Mouse (Mus musculus): ENCODE measurements at regions not wholly inside any gene's neighbourhood (a gene's known extent, or its start where the extent isn't known, plus 50 kb on each side); places are given as distances from the start of the nearest gene placed in this dataset.

DNA sequence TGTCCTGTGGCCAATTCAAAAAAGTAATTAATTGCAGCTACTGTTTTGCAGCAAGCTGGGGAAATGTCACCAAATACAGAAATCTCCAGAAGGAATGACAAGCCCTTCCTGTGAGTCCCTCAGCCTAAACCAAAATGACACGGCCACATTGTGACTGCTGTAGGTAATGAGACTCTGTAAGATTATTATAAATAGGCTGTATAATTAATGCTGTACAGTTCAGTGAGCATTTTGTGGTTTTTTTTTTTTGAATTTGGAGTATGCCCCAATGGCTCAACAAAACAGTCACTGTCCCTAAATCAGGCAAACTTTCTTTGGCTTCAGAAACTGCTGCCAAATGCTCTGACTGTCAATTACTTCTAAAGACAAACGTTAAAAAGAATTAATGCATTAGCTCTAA, 615.9 kb upstream of the Sema6d start:
- no peak for DNase-seq (ENCODE audit: inconsistent age in 2 of 2, low spot score in 1 of 2)

DNA sequence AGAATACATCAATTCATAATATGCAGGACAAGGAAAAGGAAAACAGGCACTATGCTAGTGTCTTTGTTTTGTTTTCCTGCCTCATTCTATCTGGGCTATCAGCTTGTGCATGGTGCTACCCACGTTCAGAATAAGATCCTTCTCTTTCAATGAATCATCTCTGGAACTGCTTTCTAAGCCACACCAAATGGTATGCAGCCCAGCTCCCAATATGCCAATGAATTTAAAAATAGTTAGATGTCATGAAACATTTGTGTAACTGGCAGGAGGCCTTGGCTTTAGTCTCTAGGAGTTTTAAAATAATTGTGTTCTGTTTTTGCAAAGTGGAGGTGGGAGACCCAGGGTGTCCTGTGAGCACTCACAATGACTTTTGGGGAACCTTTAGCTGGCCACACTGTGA, 603.1 kb upstream of the Sema6d start:
- no peak for DNase-seq (ENCODE audit: inconsistent age in 2 of 2, low spot score in 1 of 2)

DNA sequence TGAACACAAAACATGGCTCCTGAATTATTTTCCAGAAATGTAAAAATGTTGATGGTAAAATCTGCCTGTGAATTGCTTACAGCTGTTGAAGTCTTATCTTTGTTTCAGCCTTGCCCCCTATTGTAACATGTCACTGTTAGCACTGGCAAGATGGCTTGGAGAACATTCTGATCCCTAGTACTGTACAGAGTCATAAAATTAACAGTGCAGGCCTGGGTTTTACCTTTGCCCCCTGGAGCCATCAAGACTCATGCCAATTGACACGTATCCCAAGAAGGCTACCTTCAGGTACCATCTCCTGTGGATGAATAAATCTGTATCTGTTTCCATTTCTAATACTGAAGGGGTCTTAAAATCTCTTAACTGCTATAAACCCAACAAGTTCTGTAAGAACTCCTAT, 583.6 kb upstream of the Sema6d start:
- no peak for DNase-seq (ENCODE audit: inconsistent age in 2 of 2, low spot score in 1 of 2)

DNA sequence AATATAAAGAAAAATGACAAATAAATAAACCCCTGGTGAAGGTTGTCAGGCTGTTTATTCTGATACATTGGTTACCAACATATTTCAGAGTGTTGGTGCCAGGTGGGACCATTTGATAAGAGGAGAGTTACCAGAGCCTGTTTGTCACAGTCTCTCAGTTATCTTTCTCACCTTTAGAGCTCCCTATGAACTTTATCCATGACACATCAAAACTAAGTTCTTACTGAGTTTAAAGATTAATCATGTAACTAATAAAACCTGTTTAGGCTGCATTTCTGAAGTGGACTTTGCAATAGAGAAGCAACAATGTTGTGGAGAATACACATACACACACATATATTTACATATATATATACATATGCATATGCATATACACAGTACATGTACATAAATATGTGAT, 582.7 kb upstream of the Sema6d start:
- no peak for DNase-seq (ENCODE audit: inconsistent age in 2 of 2, low spot score in 1 of 2)

DNA sequence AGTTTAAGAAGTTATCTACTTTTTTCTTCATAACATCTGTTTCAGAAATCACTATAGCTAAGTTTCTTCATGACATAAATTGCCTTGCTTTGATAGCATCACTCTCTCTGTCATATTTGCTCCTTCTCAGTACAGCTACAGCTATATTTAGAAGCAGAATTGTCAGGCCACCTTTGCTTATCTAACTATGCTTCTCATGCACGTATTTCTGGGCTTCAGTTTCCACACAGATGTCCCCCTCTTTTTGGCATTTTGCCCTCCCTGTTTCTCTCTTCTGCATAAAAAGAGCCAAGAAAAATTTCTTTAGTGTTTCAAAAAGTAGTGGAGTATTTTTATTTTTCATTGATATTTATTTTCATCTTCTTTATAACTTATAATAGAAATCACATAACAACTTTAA, 560.9 kb upstream of the Sema6d start:
- DNase-seq (ENCODE audit: inconsistent age in 2 of 2, low spot score in 1 of 2), result no peak

DNA sequence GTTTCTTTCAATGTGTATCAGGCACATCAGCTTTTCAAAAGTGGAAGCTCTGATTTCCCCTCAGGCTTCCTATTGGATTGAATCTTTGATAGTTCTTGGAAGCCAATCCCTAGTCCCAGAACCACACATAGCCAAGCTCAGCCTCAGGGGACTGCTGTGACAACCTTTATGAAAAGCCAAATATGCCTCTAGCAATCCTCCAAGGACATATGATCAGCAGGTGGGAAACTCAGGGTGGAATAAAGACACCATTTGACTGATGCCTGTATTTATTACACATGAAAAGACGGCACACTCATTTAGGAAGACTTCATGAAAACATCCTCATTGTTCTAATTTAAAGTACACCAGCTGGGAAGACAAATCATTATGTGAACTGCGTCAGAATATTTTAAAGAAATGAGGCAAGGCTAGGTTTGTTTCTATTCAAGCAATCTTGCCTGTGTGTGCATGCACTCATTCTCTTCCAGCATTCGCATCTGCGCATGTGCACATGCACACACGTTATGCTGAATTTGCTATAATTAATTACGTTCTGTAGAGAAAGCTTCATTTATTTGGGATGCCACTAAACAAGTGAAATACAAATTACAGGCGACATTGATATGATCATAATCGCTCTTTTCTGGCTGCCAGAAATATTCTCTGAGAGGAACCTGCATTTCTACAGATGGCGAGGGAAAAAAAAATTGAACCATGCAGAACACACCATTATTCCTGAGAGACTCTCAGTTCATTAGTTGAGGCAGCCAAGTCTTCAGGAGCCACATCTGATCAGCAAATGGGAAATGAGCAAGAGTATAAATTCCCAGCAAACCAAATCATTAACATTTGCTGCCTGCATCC, 556.6 kb upstream of the Sema6d start:
- DNase-seq (ENCODE audit: inconsistent age in 2 of 2, low spot score in 1 of 2), result no peak

DNA sequence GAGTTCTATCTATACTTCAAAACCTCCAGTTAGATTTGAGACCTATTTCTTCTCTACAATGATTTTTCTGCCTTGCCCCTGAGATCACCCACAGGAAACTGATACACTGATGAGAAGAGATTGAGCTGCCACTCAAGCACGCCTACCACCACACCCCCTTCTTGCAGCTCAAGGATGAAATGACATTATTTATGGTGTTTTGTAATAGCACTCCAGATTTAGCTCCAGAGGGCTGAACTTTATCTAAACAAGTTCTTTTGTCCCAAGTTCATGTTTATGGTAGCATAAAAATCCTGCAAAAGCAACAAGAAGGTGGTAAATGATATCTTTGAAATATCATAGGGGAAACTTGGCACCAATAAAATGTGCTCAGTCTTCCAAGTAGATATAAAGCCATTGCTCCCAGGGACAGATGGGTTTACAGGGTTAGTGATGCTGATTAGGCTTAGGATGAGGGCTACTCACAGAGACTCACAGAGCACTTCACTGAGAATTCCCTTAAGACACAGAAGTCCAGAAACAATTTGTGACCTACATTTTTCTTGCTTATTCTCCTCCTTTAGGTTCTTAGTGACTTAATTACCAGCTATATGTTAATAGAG, 538.4 kb upstream of the Sema6d start:
- DNase-seq (ENCODE audit: inconsistent age in 2 of 2, low spot score in 1 of 2), result peak in 1 of 2 experiments; percentile 51

DNA sequence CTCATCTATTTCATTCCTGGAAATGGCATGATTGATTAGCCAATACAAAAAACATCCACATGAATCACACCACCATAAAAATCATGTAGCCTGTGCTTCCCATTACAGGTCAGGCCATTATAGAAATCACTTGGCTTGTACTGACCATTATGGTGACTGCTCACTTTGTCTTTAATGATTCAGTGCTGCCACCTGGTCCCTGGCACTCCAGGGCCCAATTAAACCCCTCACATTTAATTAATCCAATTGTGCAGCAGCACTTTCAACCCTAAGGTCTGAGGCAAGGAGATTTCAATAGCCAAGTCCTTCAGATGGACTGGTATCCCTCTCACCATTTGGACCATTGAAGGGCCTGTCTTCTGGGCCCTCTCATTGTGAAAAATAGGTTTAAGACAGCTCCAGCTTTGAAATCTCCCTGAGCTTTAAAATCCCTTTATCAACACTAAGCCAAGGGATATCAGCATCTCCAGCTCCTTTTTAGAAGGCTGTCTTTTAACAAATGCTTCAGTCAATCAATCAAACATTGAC, 531.6 kb upstream of the Sema6d start:
- no peak for DNase-seq (ENCODE audit: inconsistent age in 2 of 2, low spot score in 1 of 2)

All from adrenal gland, adult (tissue).